Mouse (Mus musculus): ENCODE results near the gene Cflar. TPM values are rescaled to one million over a fixed set of nuclear protein-coding genes. Genes with fewer than 3 reads are reported as not detected.
"Not testable (repeated sequence)": the region's sequence is repeated elsewhere in the genome, so short reads cannot be mapped to it uniquely, and the experiment has no call there.

Gene Cflar
- polyA plus RNA-seq, 1 experiment: 72.0 TPM

DNA sequence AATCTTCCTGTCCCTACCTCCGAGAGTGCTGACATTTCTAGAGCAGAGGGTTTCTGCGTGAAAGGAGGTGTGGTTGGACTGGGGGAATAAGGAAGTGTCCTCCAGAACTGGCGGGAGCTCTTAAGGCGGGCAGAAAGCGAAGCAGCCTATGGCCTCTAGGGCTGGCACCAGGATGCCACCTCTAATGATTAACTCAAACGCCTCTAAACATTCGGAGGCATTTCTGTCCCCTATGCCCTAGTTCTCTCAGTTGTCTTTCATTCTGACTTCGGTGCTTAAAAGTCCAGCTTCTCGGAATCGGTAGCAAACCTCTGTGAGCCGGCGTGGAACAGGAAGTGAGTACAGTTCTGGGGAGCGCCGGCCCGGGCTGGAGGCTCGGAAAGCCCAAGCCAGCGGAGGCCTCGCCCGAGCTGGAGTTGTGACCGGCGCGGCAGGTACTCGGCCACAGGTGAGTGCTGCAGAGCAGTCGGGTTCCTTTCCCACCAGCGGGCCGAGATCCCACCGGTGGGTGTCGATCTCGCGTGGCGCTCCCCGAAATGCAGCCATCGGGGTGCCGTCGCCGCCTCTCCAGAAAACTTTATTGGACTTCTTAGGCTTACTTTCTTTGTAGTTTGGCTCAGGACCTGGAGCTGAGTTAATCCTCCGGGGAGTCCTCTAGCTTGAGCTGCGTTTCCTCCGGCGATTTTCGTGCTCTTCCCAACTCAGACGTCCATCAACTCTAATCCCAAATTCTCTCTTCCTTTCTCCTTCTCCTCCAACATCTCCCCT is 84.2 kb downstream of the Cflar start, which contains the start of gene Casp8:
Gene Casp8 (plus strand): TSS at position 84 of the 768 bp plus-strand sequence.
- no peaks in the 10 kb centered on the region; the same call in 1 of the 2 replicates for H3K4me1 ChIP-seq (ENCODE audit: control insufficient read depth, insufficient read depth, low read length)
- WGBS: under 1% methylated on average over 42 of the region's 42 CpGs
- TF ChIP-seq CTCF (IDR thresholded peaks at IDR 0.05; ENCODE audit: control insufficient read depth, insufficient read depth, low read length) (no peak), POLR2A (IDR thresholded peaks at IDR 0.05; ENCODE audit: borderline replicate concordance, control insufficient read depth, low read depth, low read length) (no peak; the same call in 1 of the 2 replicates)
- peak within 1 kb of the TSS; percentile 92 for H3K27ac ChIP-seq (ENCODE audit: control insufficient read depth, insufficient read depth, low read depth, low read length, poor library complexity)
- H3K4me3 ChIP-seq (replicated peaks; ENCODE audit: control insufficient read depth, low read depth, low read length): peak within 1 kb of the TSS; percentile 80

DNA sequence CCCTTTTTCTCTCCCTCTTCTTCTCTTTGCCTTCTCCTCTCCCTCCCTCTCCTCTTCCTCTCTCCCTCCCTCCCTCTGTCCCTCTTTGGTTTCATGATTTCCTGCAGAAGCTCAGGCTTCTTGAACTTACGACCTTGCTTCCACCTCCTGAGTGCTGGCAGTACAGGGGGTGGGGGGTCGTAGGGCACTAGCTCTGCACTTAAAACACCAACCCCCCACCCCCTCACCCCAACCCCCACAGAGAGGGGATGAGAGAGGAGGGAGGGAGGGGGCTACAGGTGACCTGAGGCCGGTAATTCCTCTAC is 84.7 kb downstream of the Cflar start:
- Histone ChIP-seq H3K4me1 (ENCODE audit: control insufficient read depth, insufficient read depth, low read length) (no peaks in the 10 kb centered on the region; the same call in 1 of the 2 replicates), H3K4me3 (replicated peaks; ENCODE audit: control insufficient read depth, low read depth, low read length) (peak overlapping the region; percentile 80), H3K27ac (ENCODE audit: control insufficient read depth, insufficient read depth, low read depth, low read length, poor library complexity) (peak overlapping the region; percentile 92)
- TF ChIP-seq POLR2A (IDR thresholded peaks at IDR 0.05; ENCODE audit: borderline replicate concordance, control insufficient read depth, low read depth, low read length) (no peak), CTCF (IDR thresholded peaks at IDR 0.05; ENCODE audit: control insufficient read depth, insufficient read depth, low read length) (no peak)
- 1% methylated on average over 3 of the region's 3 CpGs for WGBS

DNA sequence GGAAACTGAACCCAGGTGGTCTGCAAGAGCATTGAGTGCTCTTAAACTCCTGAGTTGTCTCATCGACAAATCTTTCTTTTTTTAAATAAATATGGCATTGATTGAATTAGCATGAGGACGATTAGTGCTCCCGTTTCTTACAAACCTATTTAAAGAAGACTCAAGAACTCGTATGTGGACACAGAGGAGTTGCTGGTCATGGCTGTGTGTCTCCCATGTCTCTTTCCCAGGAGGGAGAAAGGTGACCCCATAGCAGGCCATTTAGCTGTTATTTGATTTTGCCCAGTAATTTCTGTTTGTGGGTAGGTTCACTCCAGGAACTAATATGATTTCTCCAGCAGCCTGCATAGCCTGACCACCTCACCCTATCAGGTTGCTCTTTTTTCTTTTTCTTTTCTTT is 85.5 kb downstream of the Cflar start:
- TF ChIP-seq CTCF (IDR thresholded peaks at IDR 0.05; ENCODE audit: control insufficient read depth, insufficient read depth, low read length) (no peak), POLR2A (IDR thresholded peaks at IDR 0.05; ENCODE audit: borderline replicate concordance, control insufficient read depth, low read depth, low read length) (no peak)
- WGBS: 13% methylated on average over 4 of the region's 4 CpGs
- Histone ChIP-seq H3K4me3 (replicated peaks; ENCODE audit: control insufficient read depth, low read depth, low read length) (no peak overlapping the region), H3K27ac (ENCODE audit: control insufficient read depth, insufficient read depth, low read depth, low read length, poor library complexity) (no peak overlapping the region), H3K4me1 (ENCODE audit: control insufficient read depth, insufficient read depth, low read length) (peaks cover under 1% of the 10 kb centered on the region; the same call in 1 of the 2 replicates)

- 13% methylated on average over 2 of the region's 2 CpGs for WGBS
- Histone ChIP-seq H3K27ac (ENCODE audit: control insufficient read depth, insufficient read depth, low read depth, low read length, poor library complexity) (0 out of 2 replicates have a peak overlapping the region, but pooled peaks have one; percentile 13), H3K4me1 (ENCODE audit: control insufficient read depth, insufficient read depth, low read length) (peaks cover 2% of the 10 kb centered on the region; the same call in 1 of the 2 replicates), H3K4me3 (replicated peaks; ENCODE audit: control insufficient read depth, low read depth, low read length) (no peak overlapping the region)
- no peak for TF ChIP-seq CTCF (IDR thresholded peaks at IDR 0.05; ENCODE audit: control insufficient read depth, insufficient read depth, low read length)
- TF ChIP-seq POLR2A (IDR thresholded peaks at IDR 0.05; ENCODE audit: borderline replicate concordance, control insufficient read depth, low read depth, low read length): no peak
Measured at GRCm38 (mm10) chr1:58797370-58797769, 86.1 kb downstream of the Cflar start.

- no peak for TF ChIP-seq POLR2A (IDR thresholded peaks at IDR 0.05; ENCODE audit: borderline replicate concordance, control insufficient read depth, low read depth, low read length)
- TF ChIP-seq CTCF (IDR thresholded peaks at IDR 0.05; ENCODE audit: control insufficient read depth, insufficient read depth, low read length): no peak
- H3K4me1 ChIP-seq (ENCODE audit: control insufficient read depth, insufficient read depth, low read length): peaks cover 2% of the 10 kb centered on the region; the same call in 1 of the 2 replicates
- 88% methylated on average over 4 of the region's 4 CpGs for WGBS
- no peak overlapping the region for H3K27ac ChIP-seq (ENCODE audit: control insufficient read depth, insufficient read depth, low read depth, low read length, poor library complexity)
- H3K4me3 ChIP-seq (replicated peaks; ENCODE audit: control insufficient read depth, low read depth, low read length): no peak overlapping the region
Measured at GRCm38 (mm10) chr1:58798911-58799310, 87.6 kb downstream of the Cflar start.

- H3K4me1 ChIP-seq (ENCODE audit: control insufficient read depth, insufficient read depth, low read length); H3K27ac ChIP-seq (ENCODE audit: control insufficient read depth, insufficient read depth, low read depth, low read length, poor library complexity); H3K4me3 ChIP-seq (replicated peaks; ENCODE audit: control insufficient read depth, low read depth, low read length): not testable (repeated sequence)
- WGBS: 86% methylated on average over 7 of the region's 7 CpGs
Measured at GRCm38 (mm10) chr1:58800644-58801043, 89.3 kb downstream of the Cflar start.

DNA sequence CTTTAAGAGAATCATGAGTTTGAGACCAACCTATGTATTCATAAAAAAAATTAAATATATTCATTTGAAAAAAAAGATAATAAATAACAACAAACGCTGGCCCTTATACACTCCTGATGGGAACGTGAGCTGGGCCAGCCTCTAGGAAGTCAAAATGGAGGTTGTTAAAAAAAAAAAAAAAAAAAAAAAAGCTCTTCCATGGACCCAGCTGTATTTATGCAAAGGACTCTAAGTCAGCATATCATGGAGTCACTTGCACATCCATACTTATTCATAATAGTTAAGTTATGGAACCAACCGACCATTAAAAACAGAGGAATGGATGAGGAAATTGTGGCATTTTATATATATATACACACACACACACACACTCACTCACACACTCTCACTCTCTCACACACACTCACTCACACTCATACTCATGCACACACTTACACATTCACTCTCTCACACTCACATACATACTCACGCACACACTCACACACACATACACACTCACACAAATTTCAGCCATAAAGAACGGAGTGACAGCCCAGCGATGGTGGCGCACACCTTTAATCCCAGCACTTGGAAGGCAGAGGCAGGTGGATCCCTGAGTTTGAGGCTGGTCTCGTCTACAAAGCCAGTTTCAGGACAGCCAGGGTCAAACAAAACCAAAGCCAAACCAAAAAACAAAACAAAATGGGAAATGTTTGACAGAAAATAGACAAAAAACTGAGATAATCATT is 90.4 kb downstream of the Cflar start:
- WGBS: 46% methylated on average over 8 of the region's 8 CpGs
- TF ChIP-seq CTCF (IDR thresholded peaks at IDR 0.05; ENCODE audit: control insufficient read depth, insufficient read depth, low read length): no peak
- no peak for TF ChIP-seq POLR2A (IDR thresholded peaks at IDR 0.05; ENCODE audit: borderline replicate concordance, control insufficient read depth, low read depth, low read length)

More for the DNA sequence above, 90.4 kb downstream of the Cflar start:
- peak overlapping the region; percentile 64 for H3K4me3 ChIP-seq (replicated peaks; ENCODE audit: control insufficient read depth, low read depth, low read length)
- H3K27ac ChIP-seq (ENCODE audit: control insufficient read depth, insufficient read depth, low read depth, low read length, poor library complexity): peak overlapping the region; percentile 58; the same call in 1 of the 2 replicates
- peaks cover 4% of the 10 kb centered on the region; the same call in 1 of the 2 replicates for H3K4me1 ChIP-seq (ENCODE audit: control insufficient read depth, insufficient read depth, low read length)

All from bone marrow, adult 2 months (tissue).